Mouse (Mus musculus) spleen, postnatal 4 days (tissue): Measurements from ENCODE around the gene Rassf3.

ENCODE experiments used
- DNase-seq, 2 experiments: peaks; one replicate each; pipeline ENCODE4 v3.0.0; 2022; ENCODE audit warnings: low spot score in 2 of 2

Gene Rassf3

GRCm38 (mm10) chr10:121476190-121476967, at the start of gene Rassf3:
Gene Rassf3 (minus strand): TSS chr10:121476347.
- peak; percentile 99 to 100 for DNase-seq

GRCm38 (mm10) chr10:121520923-121521585, 44.9 kb upstream of the Rassf3 start:
- no peak for DNase-seq

GRCm38 (mm10) chr10:121519710-121520109, 43.6 kb upstream of the Rassf3 start:
- DNase-seq, result no peak

- DNase-seq, result peak; percentile 80 to 95
Measured at GRCm38 (mm10) chr10:121516008-121516600, 40.0 kb upstream of the Rassf3 start.

- no peak for DNase-seq
Measured at GRCm38 (mm10) chr10:121509751-121510643, 33.9 kb upstream of the Rassf3 start.

GRCm38 (mm10) chr10:121507755-121508544, 31.8 kb upstream of the Rassf3 start:
- DNase-seq, result no peak

- peak; percentile 88 to 89 for DNase-seq
Measured at GRCm38 (mm10) chr10:121506731-121507583, 30.8 kb upstream of the Rassf3 start.

- no peak for DNase-seq
Measured at GRCm38 (mm10) chr10:121505929-121506328, 29.8 kb upstream of the Rassf3 start.

GRCm38 (mm10) chr10:121504973-121505911, 29.1 kb upstream of the Rassf3 start:
- DNase-seq, result peak; percentile 65 to 80

- DNase-seq, result peak in 1 of 2 experiments; percentile 53
Measured at GRCm38 (mm10) chr10:121501160-121501559, 25.0 kb upstream of the Rassf3 start.

- no peak for DNase-seq
Measured at GRCm38 (mm10) chr10:121500034-121500433, 23.9 kb upstream of the Rassf3 start.

GRCm38 (mm10) chr10:121499063-121499462, 22.9 kb upstream of the Rassf3 start:
- no peak for DNase-seq

GRCm38 (mm10) chr10:121498481-121498904, 22.3 kb upstream of the Rassf3 start:
- no peak for DNase-seq

GRCm38 (mm10) chr10:121497968-121498367, 21.8 kb upstream of the Rassf3 start:
- DNase-seq, result no peak

- DNase-seq, result no peak
Measured at GRCm38 (mm10) chr10:121496616-121497015, 20.5 kb upstream of the Rassf3 start.

GRCm38 (mm10) chr10:121494163-121494425, 17.9 kb upstream of the Rassf3 start:
- DNase-seq, result no peak

- DNase-seq, result no peak
Measured at GRCm38 (mm10) chr10:121493374-121494162, 17.4 kb upstream of the Rassf3 start.
